Mouse (Mus musculus): Measurements from ENCODE around the gene Crmp1. TPM values are rescaled to one million over a fixed set of nuclear protein-coding genes. Genes with fewer than 3 reads are reported as not detected.

Crmp1 gene
- total RNA-seq, 2 experiments from 2014 or later = not detected

Other genes with a start within 250 kb of the Crmp1 start
- not detected in 2 replicates for gene Gm1043, start 156.6 kb upstream of the Crmp1 start, total RNA-seq (2014; fragmentation: Nextera tagmentation)
- gene Gm1043, start 156.6 kb upstream of the Crmp1 start, total RNA-seq (2017) = not detected in 2 replicates
- not detected in 2 replicates for gene Evc, start 95.0 kb downstream of the Crmp1 start, total RNA-seq (2014; fragmentation: Nextera tagmentation)
- gene Evc, start 95.0 kb downstream of the Crmp1 start, total RNA-seq (2017) = not detected in 2 replicates
- gene Evc2, start 96.6 kb downstream of the Crmp1 start, total RNA-seq (2014; fragmentation: Nextera tagmentation) = not detected in 2 replicates
- gene Evc2, start 96.6 kb downstream of the Crmp1 start, total RNA-seq (2017) = 0.22 TPM in 1 of 2 replicates, not detected in the other